Mouse (Mus musculus): ENCODE data around the gene Clec4e. TPM values are rescaled to one million over a fixed set of nuclear protein-coding genes. Genes with fewer than 3 reads are reported as not detected.
"Not testable (repeated sequence)": the region's sequence is repeated elsewhere in the genome, so short reads cannot be mapped to it uniquely, and the experiment has no call there.

Clec4e gene
- polyA plus RNA-seq, 1 experiment from 2014 or later, result not detected

DNA sequence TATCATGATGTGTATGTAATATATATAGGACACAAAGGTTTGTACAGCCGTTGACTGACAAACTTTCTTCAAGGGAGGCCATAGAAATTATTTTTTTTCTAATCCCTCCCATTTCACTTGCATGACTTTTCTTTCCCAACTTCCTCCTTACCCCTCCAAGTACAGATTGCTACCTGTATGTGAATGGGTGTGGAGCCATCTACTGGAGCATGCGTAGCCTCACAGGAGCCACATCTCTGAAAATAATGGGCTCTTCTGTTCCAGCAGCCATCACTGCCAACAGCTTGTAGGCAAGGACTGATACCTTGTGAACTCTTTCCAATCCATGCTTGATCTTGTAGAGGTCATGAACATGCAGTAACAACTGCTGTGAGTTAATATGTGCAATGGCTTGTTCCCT lies 40.8 kb downstream of the Clec4e start:
- not testable (repeated sequence) for H3K27me3 ChIP-seq (ENCODE audit: control insufficient read depth, insufficient read depth, low read length); ATAC-seq (ENCODE audit: low FRiP score); H3K4me2 ChIP-seq (replicated peaks; ENCODE audit: low read depth, low read length); DNase-seq (ENCODE audit: low spot score); H3K4me3 ChIP-seq (ENCODE audit: low read depth, low read length); H3K4me1 ChIP-seq (replicated peaks; ENCODE audit: control insufficient read depth, insufficient read depth, low read length); H3K36me3 ChIP-seq (ENCODE audit: control insufficient read depth, insufficient read depth, low read length); H3K27ac ChIP-seq (ENCODE audit: low read depth, low read length); H3K9me3 ChIP-seq (ENCODE audit: control insufficient read depth, low read length); H3K9ac ChIP-seq (ENCODE audit: low read depth, low read length)
- WGBS, result 88% methylated on average over 2 of the region's 2 CpGs

DNA sequence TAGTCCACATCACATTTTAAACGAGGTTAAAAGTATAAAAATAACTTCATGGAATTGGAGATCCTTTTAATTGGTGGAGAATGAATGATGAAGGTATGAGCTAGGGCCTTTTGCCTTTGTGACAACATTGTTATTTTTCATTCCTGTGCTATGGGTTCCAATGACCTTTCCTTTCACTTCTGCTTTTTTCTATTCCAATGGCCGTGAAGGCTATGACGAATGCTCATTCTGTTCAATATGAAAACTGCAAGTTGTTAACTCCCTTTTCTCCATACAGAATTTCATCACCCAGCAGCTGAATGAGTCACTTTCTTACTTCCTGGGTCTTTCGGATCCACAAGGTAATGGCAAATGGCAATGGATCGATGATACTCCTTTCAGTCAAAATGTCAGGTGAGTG lies 45.5 kb downstream of the Clec4e start:
- Histone ChIP-seq H3K27ac (ENCODE audit: low read depth, low read length) (no peak overlapping the region), H3K4me1 (replicated peaks; ENCODE audit: control insufficient read depth, insufficient read depth, low read length) (no peaks in the 10 kb centered on the region), H3K27me3 (ENCODE audit: control insufficient read depth, insufficient read depth, low read length) (no peaks in the 10 kb centered on the region), H3K4me3 (ENCODE audit: low read depth, low read length) (no peak overlapping the region), H3K4me2 (replicated peaks; ENCODE audit: low read depth, low read length) (no peak overlapping the region), H3K9ac (ENCODE audit: low read depth, low read length) (no peak overlapping the region), H3K9me3 (ENCODE audit: control insufficient read depth, low read length) (no peaks in the 10 kb centered on the region), H3K36me3 (ENCODE audit: control insufficient read depth, insufficient read depth, low read length) (no peaks in the 10 kb centered on the region)
- no peak for DNase-seq (ENCODE audit: low spot score)
- WGBS, result 93% methylated on average over 5 of the region's 5 CpGs
- ATAC-seq (ENCODE audit: low FRiP score), result no peak

DNA sequence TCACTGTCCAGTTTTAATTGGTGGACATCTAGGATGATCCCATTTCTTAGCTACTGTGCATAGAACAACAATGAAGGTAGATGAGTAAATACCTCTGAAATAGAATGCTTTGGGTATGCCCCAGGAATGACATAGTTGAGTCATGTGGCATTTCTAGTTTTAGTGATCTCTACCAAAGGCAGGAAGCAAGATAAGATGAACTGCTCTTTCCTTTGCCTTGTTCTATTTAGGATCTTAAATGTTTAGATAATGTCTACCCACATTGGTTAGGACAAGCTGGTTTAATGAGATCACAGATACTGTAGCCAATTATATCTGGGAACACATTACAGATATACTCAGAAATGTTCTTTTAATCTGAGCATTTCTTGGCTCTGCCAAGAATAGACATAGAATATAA lies 52.1 kb downstream of the Clec4e start:
- no peaks in the 10 kb centered on the region for H3K27me3 ChIP-seq (ENCODE audit: control insufficient read depth, insufficient read depth, low read length)
- DNase-seq (ENCODE audit: low spot score), result no peak
- no peak overlapping the region for H3K4me3 ChIP-seq (ENCODE audit: low read depth, low read length)
- H3K36me3 ChIP-seq (ENCODE audit: control insufficient read depth, insufficient read depth, low read length), result no peaks in the 10 kb centered on the region
- ATAC-seq (ENCODE audit: low FRiP score), result no peak
- no peaks in the 10 kb centered on the region for H3K9me3 ChIP-seq (ENCODE audit: control insufficient read depth, low read length)
- H3K4me1 ChIP-seq (replicated peaks; ENCODE audit: control insufficient read depth, insufficient read depth, low read length), result no peaks in the 10 kb centered on the region
- H3K27ac ChIP-seq (ENCODE audit: low read depth, low read length), result no peak overlapping the region
- H3K4me2 ChIP-seq (replicated peaks; ENCODE audit: low read depth, low read length), result no peak overlapping the region
- no peak overlapping the region for H3K9ac ChIP-seq (ENCODE audit: low read depth, low read length)

Other genes starting within 250 kb of the Clec4e start
- not detected in 2 replicates for gene Clec4b1, start 239.9 kb downstream of the Clec4e start, polyA plus RNA-seq (2014; fragmentation: Nextera tagmentation; extraction: Ambion mirVana)
- 0.74 and 1.5 TPM in 2 replicates for gene Clec4a2, start 183.4 kb downstream of the Clec4e start, polyA plus RNA-seq (2014; fragmentation: Nextera tagmentation; extraction: Ambion mirVana)
- gene Clec4b2, start 117.0 kb downstream of the Clec4e start, polyA plus RNA-seq (2014; fragmentation: Nextera tagmentation; extraction: Ambion mirVana), result not detected in 2 replicates
- gene Clec4n, start 60.0 kb downstream of the Clec4e start, polyA plus RNA-seq (2014; fragmentation: Nextera tagmentation; extraction: Ambion mirVana), result 0.20 and 1.0 TPM in 2 replicates
- gene Clec4d, start 27.8 kb downstream of the Clec4e start, polyA plus RNA-seq (2014; fragmentation: Nextera tagmentation; extraction: Ambion mirVana), result not detected in 2 replicates
- gene Vmn2r19, start 18.5 kb upstream of the Clec4e start, polyA plus RNA-seq (2014; fragmentation: Nextera tagmentation; extraction: Ambion mirVana), result not detected in 2 replicates
- not detected in 2 replicates for gene Vmn2r20, start 128.2 kb upstream of the Clec4e start, polyA plus RNA-seq (2014; fragmentation: Nextera tagmentation; extraction: Ambion mirVana)
- gene Vmn2r21, start 243.5 kb upstream of the Clec4e start, polyA plus RNA-seq (2014; fragmentation: Nextera tagmentation; extraction: Ambion mirVana), result not detected in 2 replicates